Mouse (Mus musculus) E14TG2a.4 (cell line): ENCODE measurements around the gene Myo15.

Source experiments
- CTCF ChIP-seq: conservative IDR thresholded peaks from 2 replicates; pipeline ENCODE4 v1.5.1; 2014; ENCODE audit warnings: low read length
- NANOG ChIP-seq: IDR thresholded peaks from 2 replicates; pipeline ENCODE4 v1.6.1; 2014; ENCODE audit warnings: borderline replicate concordance, low read length, mixed read lengths
- POU5F1 ChIP-seq: IDR thresholded peaks from 2 replicates; pipeline ENCODE4 v1.6.1; 2014; ENCODE audit warnings: low read length, borderline replicate concordance

DNA sequence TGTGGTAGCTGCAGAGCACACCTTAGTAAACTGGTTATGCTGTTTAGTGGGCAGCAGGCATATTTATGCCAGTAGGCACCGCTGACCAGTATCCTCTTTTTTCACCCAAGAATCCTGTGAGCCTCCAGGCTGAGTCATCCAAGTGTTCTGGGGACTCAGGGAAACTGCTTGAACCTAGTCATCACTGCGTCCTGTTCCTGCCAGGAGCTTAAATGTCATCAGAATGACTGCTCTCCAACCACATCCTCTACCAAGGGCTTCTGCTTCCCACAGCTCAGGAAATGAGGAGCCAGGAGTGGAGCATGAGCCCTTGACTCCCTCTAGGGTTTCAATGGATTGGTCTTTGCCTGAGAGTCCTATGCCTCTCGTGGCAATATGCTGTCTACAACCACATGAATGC lies 32.5 kb upstream of the Myo15 start:
- no peak for TF ChIP-seq CTCF
- TF ChIP-seq NANOG: no peak
- no peak for TF ChIP-seq POU5F1
